Mouse (Mus musculus) intestine, embryonic 15.5 days (tissue): ENCODE results near the gene Pnp. TPM values are rescaled to one million over a fixed set of nuclear protein-coding genes. Genes with fewer than 3 reads are reported as not detected.
"Not testable (repeated sequence)": the region's sequence is repeated elsewhere in the genome, so short reads cannot be mapped to it uniquely, and the experiment has no call there.

Experiments
- ATAC-seq: fragments of 200-750 bp; cut with Nextera tagmentation; 2 replicates; pipeline ENCODE4 v1.8.0; 2017; ENCODE audit warnings: moderate TSS enrichment, moderate library complexity
- H3K27ac ChIP-seq: fragments of 300-500 bp; sonication (generic); 2 replicates; pipeline ENCODE4 v1.5.1; 2015; ENCODE audit warnings: mild to moderate bottlenecking, inconsistent platforms
- H3K27me3 ChIP-seq: fragments of 300-500 bp; sonication (generic); replicated peaks from 2 replicates; pipeline ENCODE4 v1.6.1; 2015; ENCODE audit warnings: inconsistent platforms
- H3K36me3 ChIP-seq: fragments of 300-500 bp; sonication (generic); 2 replicates; pipeline ENCODE4 v1.6.1; 2015; ENCODE audit warnings: inconsistent platforms
- H3K4me1 ChIP-seq: fragments of 300-500 bp; sonication (generic); replicated peaks from 2 replicates; pipeline ENCODE4 v1.6.1; 2015; ENCODE audit warnings: inconsistent platforms
- H3K4me2 ChIP-seq: fragments of 300-500 bp; sonication (generic); replicated peaks from 2 replicates; pipeline ENCODE4 v1.6.1; 2015; ENCODE audit warnings: mild to moderate bottlenecking, inconsistent platforms
- H3K4me3 ChIP-seq: fragments of 300-500 bp; sonication (generic); replicated peaks from 2 replicates; pipeline ENCODE4 v1.5.1; 2015; ENCODE audit warnings: inconsistent platforms
- H3K9ac ChIP-seq: fragments of 300-500 bp; sonication (generic); 2 replicates; pipeline ENCODE4 v1.6.1; 2015; ENCODE audit warnings: inconsistent platforms
- H3K9me3 ChIP-seq: fragments of 300-500 bp; sonication (generic); 2 replicates; pipeline ENCODE4 v1.6.1; 2016; ENCODE audit warnings: inconsistent platforms
- WGBS: fragments of 180-500 bp; shearing (Covaris S2); methylation state at CpG from one replicate; pipeline ENCODE4 v1.1.7; 2015; 5-methylcytosine and 5-hydroxymethylcytosine counted together
- polyA plus RNA-seq: library from polyadenylated mRNA; unstranded; fragments of >200 nt; fragmentation: Nextera tagmentation; extraction: Ambion mirVana; gene quantifications from 2 replicates; pipeline ENCODE4 v1.2.1, GENCODE M21; 2015

The Pnp gene
- polyA plus RNA-seq, 1 experiment from 2014 or later = 99.1 TPM

DNA sequence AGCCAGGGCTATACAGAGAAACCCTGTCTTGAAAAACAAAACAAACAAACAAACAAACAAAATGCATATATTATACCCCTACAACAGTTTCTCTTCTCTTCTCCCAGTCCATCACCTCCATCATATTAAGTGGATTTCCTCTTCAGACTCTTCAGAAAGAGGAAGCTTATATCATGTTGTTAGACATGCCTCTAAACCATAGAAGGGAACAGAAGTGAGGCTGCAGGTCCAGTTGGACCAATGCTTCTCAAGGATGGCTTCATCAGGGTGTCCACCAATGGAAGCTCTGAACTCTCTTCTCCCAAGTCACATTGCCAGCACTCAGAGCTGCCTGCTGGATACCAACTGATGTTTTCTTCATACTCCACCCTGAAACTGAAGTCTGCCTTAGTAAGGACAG, 25.6 kb upstream of the Pnp start:
- H3K4me3 ChIP-seq, H3K36me3 ChIP-seq, H3K4me2 ChIP-seq, H3K9me3 ChIP-seq, H3K9ac ChIP-seq, H3K4me1 ChIP-seq, ATAC-seq, H3K27ac ChIP-seq, H3K27me3 ChIP-seq: not testable (repeated sequence)

GRCm38 (mm10) chr14:50908126-50908525, 22.8 kb upstream of the Pnp start:
- Histone ChIP-seq H3K27me3 (no peaks in the 10 kb centered on the region), H3K9me3 (no peaks in the 10 kb centered on the region), H3K4me2 (no peak overlapping the region), H3K36me3 (no peaks in the 10 kb centered on the region), H3K27ac (no peak overlapping the region), H3K4me3 (no peak overlapping the region), H3K9ac (no peak overlapping the region), H3K4me1 (peaks cover 3% of the 10 kb centered on the region; the same call in 1 of the 2 replicates)
- no peak for ATAC-seq
- WGBS = 72% methylated on average over 4 of the region's 4 CpGs

GRCm38 (mm10) chr14:50911356-50911755, 19.5 kb upstream of the Pnp start:
- no peak overlapping the region for H3K4me2 ChIP-seq
- H3K9ac ChIP-seq = no peak overlapping the region
- H3K4me3 ChIP-seq = no peak overlapping the region
- no peaks in the 10 kb centered on the region for H3K4me1 ChIP-seq
- no peak for ATAC-seq
- no peak overlapping the region for H3K27ac ChIP-seq
- peaks cover 16% of the 10 kb centered on the region for H3K36me3 ChIP-seq
- H3K9me3 ChIP-seq = no peaks in the 10 kb centered on the region
- no peaks in the 10 kb centered on the region for H3K27me3 ChIP-seq
- 56% methylated on average over 3 of the region's 3 CpGs for WGBS

DNA sequence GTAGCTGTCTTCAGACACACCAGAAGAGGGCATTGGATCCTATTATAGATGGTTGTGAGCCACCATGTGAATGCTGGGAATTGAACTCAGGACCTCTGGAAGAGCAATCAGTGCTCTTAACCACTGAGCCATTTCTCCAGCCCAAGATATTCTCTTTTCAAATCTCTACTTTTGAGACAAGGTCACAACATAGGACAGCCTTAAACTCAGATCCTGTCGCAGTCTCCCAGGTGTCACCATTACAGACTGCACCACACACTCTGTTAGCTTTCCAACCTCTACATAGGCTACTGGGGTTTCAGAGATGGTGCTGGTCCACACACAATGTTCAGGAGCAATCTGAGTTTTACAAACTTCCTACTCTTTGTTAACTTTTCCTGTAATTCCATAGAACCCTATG, 7.4 kb upstream of the Pnp start:
- H3K27me3 ChIP-seq, ATAC-seq, H3K27ac ChIP-seq, H3K9me3 ChIP-seq, H3K4me1 ChIP-seq: not testable (repeated sequence)
- Histone ChIP-seq H3K9ac (0 out of 2 replicates have a peak overlapping the region, but pooled peaks have one; percentile 77), H3K4me2 (peak overlapping the region; percentile 69), H3K4me3 (peak overlapping the region; percentile 78), H3K36me3 (peaks cover 25% of the 10 kb centered on the region)
- WGBS = 54% methylated on average over 1 of the region's 1 CpGs

DNA sequence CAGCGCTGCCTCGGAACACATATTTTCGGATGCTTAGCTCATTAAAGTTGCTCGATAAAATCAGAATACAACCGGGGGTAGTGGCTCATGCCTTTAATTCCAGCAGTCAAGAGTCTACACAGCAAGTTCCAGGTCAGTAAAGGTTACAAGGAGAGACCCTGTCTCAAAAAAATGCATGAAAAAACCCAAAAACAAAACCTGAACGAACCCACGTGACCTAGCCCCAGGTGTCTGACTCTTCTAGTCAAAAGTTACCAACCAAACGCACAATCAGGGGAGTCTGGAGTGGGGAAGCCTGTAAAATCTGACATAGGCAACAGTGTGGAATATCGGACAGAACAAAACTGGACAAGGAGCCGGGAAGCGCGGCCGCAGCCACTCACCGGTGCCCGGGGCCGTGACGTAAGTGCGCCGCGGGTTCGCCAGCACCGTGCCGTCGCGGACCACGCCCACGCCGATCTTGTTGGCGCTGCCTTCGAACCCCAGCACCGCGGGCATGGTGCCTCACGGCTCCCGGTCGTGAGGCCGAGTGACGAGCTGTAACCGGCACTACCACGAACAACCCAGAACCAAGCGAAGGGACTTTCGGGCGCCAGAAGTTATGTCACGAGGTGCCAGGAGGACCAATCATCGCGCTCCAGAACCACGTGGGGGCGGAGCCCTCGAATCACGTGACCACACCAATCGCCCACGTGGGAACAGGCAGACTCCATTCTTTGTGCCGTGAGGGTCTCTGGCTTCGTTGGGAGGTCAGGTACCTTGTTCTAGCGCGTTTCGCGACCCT, 6.4 kb upstream of the Pnp start, which contains the start of the genes Osgep and Apex1:
Gene Osgep, minus strand, starts transcription at position 613 of the 784 bp plus-strand sequence.
Gene Apex1, plus strand, starts transcription at position 688 of the 784 bp plus-strand sequence.
- ATAC-seq = peak; percentile 95
- peak within 1 kb of the TSS; percentile 69 for H3K4me2 ChIP-seq
- H3K27me3 ChIP-seq = no peaks in the 10 kb centered on the region
- H3K36me3 ChIP-seq = peaks cover 28% of the 10 kb centered on the region
- H3K9ac ChIP-seq = peak within 1 kb of the TSS; percentile 77
- H3K27ac ChIP-seq = peak within 1 kb of the TSS; percentile 93
- H3K4me3 ChIP-seq = peak within 1 kb of the TSS; percentile 78
- peaks cover 13% of the 10 kb centered on the region; the same call in 1 of the 2 replicates for H3K4me1 ChIP-seq
- H3K9me3 ChIP-seq = no peaks in the 10 kb centered on the region
- under 1% methylated on average over 57 of the region's 57 CpGs for WGBS

- H3K4me3 ChIP-seq = peak overlapping the region; percentile 78
- no peaks in the 10 kb centered on the region for H3K9me3 ChIP-seq
- peak overlapping the region; percentile 77 for H3K9ac ChIP-seq
These were observed 5.6 kb upstream of the Pnp start for GRCm38 (mm10) chr14:50925111-50925920.

DNA sequence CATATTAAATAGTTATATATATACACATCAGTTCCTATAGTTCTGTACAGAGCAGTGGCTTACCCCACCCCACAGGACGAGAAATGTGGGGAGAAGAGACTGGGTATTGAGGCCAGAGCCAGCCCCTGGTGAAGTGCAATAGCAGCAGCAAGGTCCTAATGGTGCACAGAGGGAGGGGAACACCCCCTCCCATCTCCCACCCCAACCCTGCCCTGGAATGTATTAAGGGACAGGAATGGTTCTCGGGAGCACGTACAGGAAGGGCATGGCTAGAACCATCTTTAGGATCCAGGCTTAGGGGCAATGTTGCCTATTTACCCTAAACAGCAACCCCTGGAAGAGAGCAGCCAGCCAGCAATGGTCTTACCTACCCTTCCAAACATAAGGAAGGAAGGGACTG, 3.5 kb upstream of the Pnp start:
- Histone ChIP-seq H3K4me1 (peaks cover 16% of the 10 kb centered on the region; the same call in 1 of the 2 replicates), H3K9ac (no peak overlapping the region), H3K27ac (no peak overlapping the region), H3K27me3 (no peaks in the 10 kb centered on the region), H3K36me3 (peaks cover 23% of the 10 kb centered on the region), H3K4me2 (no peak overlapping the region), H3K4me3 (no peak overlapping the region), H3K9me3 (no peaks in the 10 kb centered on the region)
- WGBS = 70% methylated on average over 3 of the region's 3 CpGs
- ATAC-seq = no peak

More at GRCm38 (mm10) chr14:50925111-50925920, 5.6 kb upstream of the Pnp start:
- Histone ChIP-seq H3K4me1 (peaks cover 16% of the 10 kb centered on the region; the same call in 1 of the 2 replicates), H3K27ac (peak overlapping the region; percentile 93), H3K36me3 (peaks cover 23% of the 10 kb centered on the region), H3K27me3 (no peaks in the 10 kb centered on the region), H3K4me2 (peak overlapping the region; percentile 69)
- ATAC-seq = peak; percentile 59
- WGBS = 1% methylated on average over 38 of the region's 38 CpGs

GRCm38 (mm10) chr14:50929951-50930350, 931 bp upstream of the Pnp start:
- peaks cover 23% of the 10 kb centered on the region for H3K36me3 ChIP-seq
- peak overlapping the region; percentile 76 for H3K4me2 ChIP-seq
- peaks cover 16% of the 10 kb centered on the region; the same call in 1 of the 2 replicates for H3K4me1 ChIP-seq
- H3K27ac ChIP-seq = peak overlapping the region; percentile 91
- no peaks in the 10 kb centered on the region for H3K27me3 ChIP-seq
- H3K9ac ChIP-seq = peak overlapping the region; percentile 85
- no peaks in the 10 kb centered on the region for H3K9me3 ChIP-seq
- ATAC-seq = no peak
- peak overlapping the region; percentile 85 for H3K4me3 ChIP-seq
- 11% methylated on average over 10 of the region's 10 CpGs for WGBS

DNA sequence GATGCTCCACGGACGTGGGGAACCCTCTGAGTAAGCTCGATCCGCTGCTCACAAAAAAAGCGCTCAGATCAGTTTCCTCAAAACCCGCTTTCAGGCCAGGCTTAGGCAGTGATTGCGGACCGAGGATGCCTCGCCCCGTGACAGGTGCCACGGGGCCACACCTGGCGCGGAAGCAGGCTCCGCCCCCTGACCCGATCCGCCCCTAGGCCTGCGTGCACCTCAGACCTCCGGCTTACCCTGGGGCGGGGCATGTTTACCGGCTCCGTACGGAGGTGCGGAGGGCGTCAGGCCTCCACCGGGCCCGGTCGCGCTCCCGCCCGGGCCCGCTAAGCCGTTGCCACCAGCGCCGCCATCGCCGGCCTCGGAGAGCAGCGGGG, 517 bp upstream of the Pnp start:
- Histone ChIP-seq H3K4me3 (peak overlapping the region; percentile 85), H3K36me3 (peaks cover 23% of the 10 kb centered on the region), H3K27me3 (no peaks in the 10 kb centered on the region), H3K9me3 (no peaks in the 10 kb centered on the region), H3K4me1 (peaks cover 16% of the 10 kb centered on the region; the same call in 1 of the 2 replicates), H3K27ac (peak overlapping the region; percentile 91), H3K9ac (peak overlapping the region; percentile 85), H3K4me2 (peak overlapping the region; percentile 76)
- WGBS = under 1% methylated on average over 38 of the region's 38 CpGs
- peak; percentile 85 for ATAC-seq

- WGBS = 10% methylated on average over 12 of the region's 12 CpGs
- H3K9ac ChIP-seq = peak overlapping the region; percentile 55
- H3K36me3 ChIP-seq = peaks cover 19% of the 10 kb centered on the region
- ATAC-seq = peak; percentile 0; the same call in 1 of the 2 replicates
- H3K27me3 ChIP-seq = no peaks in the 10 kb centered on the region
- H3K4me2 ChIP-seq = peak overlapping the region; percentile 68
- H3K4me1 ChIP-seq = peaks cover 10% of the 10 kb centered on the region; the same call in 1 of the 2 replicates
- H3K27ac ChIP-seq = peak overlapping the region; percentile 89
- no peaks in the 10 kb centered on the region for H3K9me3 ChIP-seq
- H3K4me3 ChIP-seq = peak overlapping the region; percentile 85
These were observed 675 bp downstream of the Pnp start for GRCm38 (mm10) chr14:50931493-50932020.

- Histone ChIP-seq H3K36me3 (no peaks in the 10 kb centered on the region), H3K4me2 (no peak overlapping the region), H3K27me3 (no peaks in the 10 kb centered on the region), H3K27ac (no peak overlapping the region), H3K4me1 (no peaks in the 10 kb centered on the region), H3K9me3 (no peaks in the 10 kb centered on the region), H3K4me3 (no peak overlapping the region), H3K9ac (no peak overlapping the region)
- ATAC-seq = no peak
- 65% methylated on average over 1 of the region's 1 CpGs for WGBS
These were observed 5.8 kb downstream of the Pnp start for GRCm38 (mm10) chr14:50936649-50937048.
